Mouse (Mus musculus): ENCODE measurements at regions not wholly inside any gene's neighbourhood (a gene's known extent, or its start where the extent isn't known, plus 50 kb on each side); places are given as distances from the start of the nearest gene placed in this dataset.

GRCm38 (mm10) chr12:106186501-106186900, 176.5 kb downstream of the Vrk1 start:
- no peak for DNase-seq (ENCODE audit: low spot score)

- DNase-seq (ENCODE audit: low spot score) = no peak
These were observed 181.7 kb downstream of the Vrk1 start for GRCm38 (mm10) chr12:106191771-106192170.

GRCm38 (mm10) chr12:106199302-106199701, 189.3 kb downstream of the Vrk1 start:
- DNase-seq (ENCODE audit: low spot score) = no peak

GRCm38 (mm10) chr12:106203526-106203925, 193.5 kb downstream of the Vrk1 start:
- no peak for DNase-seq (ENCODE audit: low spot score)

GRCm38 (mm10) chr12:106210959-106211358, 200.9 kb downstream of the Vrk1 start:
- DNase-seq (ENCODE audit: low spot score) = no peak

- no peak for DNase-seq (ENCODE audit: low spot score)
These were observed 201.5 kb downstream of the Vrk1 start for GRCm38 (mm10) chr12:106211488-106211887.

- no peak for DNase-seq (ENCODE audit: low spot score)
These were observed 202.4 kb downstream of the Vrk1 start for GRCm38 (mm10) chr12:106212397-106212796.

GRCm38 (mm10) chr12:106220071-106220470, 210.0 kb downstream of the Vrk1 start:
- DNase-seq (ENCODE audit: low spot score) = no peak

DNA sequence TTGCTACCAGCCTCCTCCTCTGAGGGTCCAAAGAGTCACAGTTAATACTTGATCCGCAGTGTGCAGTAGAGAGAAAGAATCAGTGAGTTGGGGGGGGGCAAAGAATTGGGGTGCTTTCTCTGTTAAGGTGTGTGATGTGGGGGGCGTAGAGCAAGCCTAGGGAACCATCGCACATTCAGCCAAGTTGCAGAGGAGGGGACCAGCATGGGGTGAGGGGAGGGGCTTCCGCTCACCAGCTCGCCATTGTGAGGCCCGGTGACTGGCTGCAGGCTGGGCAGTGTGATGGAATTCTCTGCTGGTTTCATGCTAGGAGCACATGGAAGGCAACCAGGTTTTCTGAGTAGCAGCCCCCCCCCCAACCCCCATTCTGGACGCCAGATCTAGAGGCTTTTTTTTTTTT, 216.2 kb downstream of the Vrk1 start:
- DNase-seq (ENCODE audit: low spot score) = no peak

- DNase-seq (ENCODE audit: low spot score) = no peak
These were observed 216.9 kb downstream of the Vrk1 start for GRCm38 (mm10) chr12:106226776-106227562.

GRCm38 (mm10) chr12:106227563-106227840, 217.5 kb downstream of the Vrk1 start:
- no peak for DNase-seq (ENCODE audit: low spot score)

- no peak for DNase-seq (ENCODE audit: low spot score)
These were observed 235.3 kb downstream of the Vrk1 start for GRCm38 (mm10) chr12:106245178-106245840.

GRCm38 (mm10) chr12:106273591-106273990, 263.6 kb downstream of the Vrk1 start:
- no peak for DNase-seq (ENCODE audit: low spot score)

- DNase-seq (ENCODE audit: low spot score) = no peak
These were observed 267.9 kb downstream of the Vrk1 start for GRCm38 (mm10) chr12:106277886-106278285.

- no peak for DNase-seq (ENCODE audit: low spot score)
These were observed 272.6 kb downstream of the Vrk1 start for GRCm38 (mm10) chr12:106282491-106283106.

DNA sequence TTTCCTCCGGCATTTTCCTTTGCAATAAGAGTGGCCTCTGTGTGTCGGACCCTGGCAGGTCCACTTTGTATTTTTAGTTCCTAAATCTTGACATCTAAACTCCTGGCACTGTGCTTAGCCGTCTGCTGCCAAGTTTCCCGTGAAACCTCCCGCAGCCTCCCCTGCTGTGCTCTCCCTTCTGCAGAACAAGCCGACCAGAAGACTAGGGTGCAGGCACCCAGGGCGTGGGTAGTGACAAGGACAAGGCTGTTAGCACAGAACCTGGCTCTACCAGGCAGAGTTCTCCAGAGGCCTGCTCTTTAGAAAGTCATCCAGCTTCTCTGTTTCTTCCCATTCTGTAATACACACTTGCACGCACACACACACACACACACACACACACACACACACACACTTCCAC, 274.8 kb downstream of the Vrk1 start:
- DNase-seq (ENCODE audit: low spot score) = no peak

- DNase-seq (ENCODE audit: low spot score) = no peak
These were observed 278.9 kb downstream of the Vrk1 start for GRCm38 (mm10) chr12:106288791-106289515.

DNA sequence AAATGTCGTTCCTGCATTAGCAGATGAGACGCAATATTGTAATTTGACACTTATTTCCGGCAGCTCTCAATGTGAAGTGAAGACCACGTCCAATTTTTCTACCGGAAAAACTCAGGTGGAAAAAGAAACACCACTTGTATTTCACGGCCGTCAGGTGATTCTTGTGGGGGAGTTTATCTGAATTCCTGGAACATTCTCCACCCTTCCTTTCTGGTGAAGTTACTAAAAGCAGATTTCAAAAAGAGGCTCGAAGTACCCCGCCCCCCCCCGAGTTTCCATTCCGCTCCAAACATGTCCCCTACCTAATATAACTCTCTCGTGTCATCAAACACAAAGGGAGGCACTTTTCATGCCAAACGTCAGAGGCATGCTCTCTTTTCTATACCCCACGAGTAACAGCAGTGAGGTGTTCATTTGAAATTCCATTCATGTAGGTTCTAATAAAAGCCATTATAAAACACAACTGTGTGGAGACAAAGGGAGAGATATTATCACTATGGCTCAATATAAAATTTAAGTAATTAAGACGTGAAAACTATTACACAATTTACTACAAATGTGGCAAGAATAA, 281.5 kb downstream of the Vrk1 start:
- DNase-seq (ENCODE audit: low spot score) = no peak

DNA sequence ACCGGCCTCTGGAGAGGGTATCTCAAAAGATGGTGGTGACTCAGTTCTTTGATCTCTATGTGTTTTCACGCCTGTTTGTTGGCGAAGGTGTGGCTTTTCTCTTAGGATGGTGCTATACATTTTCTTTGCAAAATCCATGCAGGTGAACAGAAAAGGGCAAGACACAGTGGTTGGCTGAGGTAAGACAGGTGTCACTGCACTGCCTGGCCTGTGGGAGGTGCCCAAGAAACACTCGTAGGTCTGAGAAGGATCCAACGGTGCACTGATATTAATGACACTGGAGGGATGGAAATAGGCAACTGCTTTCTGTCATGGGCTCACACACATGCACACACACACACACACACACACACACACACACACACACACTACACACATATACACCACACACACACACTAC, 283.1 kb downstream of the Vrk1 start:
- DNase-seq (ENCODE audit: low spot score) = no peak

DNA sequence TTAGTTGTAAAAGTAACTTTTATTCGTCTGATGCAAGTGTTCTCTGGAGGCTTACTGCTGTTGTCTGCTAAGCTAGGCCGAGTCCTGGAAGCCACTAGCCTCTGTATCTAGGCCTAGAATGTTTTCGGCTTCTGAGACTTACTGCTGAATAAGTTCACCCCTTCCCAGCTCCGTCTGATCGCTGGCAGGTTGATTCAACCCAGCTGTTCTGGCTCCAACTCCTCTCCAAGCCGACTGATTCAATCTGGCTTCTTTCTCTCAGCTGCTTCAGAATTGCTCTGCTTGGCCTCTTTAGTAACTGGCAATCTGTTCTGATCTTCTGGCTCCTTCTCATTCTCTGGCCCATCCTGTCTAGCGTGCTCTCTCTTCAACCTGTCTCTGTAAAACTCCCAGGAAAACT, 285.6 kb downstream of the Vrk1 start:
- DNase-seq (ENCODE audit: low spot score) = no peak

GRCm38 (mm10) chr12:106302617-106303016, 292.6 kb downstream of the Vrk1 start:
- DNase-seq (ENCODE audit: low spot score) = no peak

GRCm38 (mm10) chr12:106308291-106308955, 298.4 kb downstream of the Vrk1 start:
- DNase-seq (ENCODE audit: low spot score) = no peak

Measured in ovary, postnatal 14 days (tissue).